Mouse (Mus musculus) monocyte, adult 2 months (primary cell): ENCODE data around the gene Ahdc1.

ENCODE experiments used
- DNase-seq, 2 experiments: peaks; one replicate each; pipeline ENCODE4 v3.0.0; 2022; ENCODE audit warnings: low spot score in 2 of 2, low read depth in 1 of 2

The Ahdc1 gene

GRCm38 (mm10) chr4:133119579-133119978 is 108.5 kb downstream of the Ahdc1 start:
- DNase-seq: no peak

DNA sequence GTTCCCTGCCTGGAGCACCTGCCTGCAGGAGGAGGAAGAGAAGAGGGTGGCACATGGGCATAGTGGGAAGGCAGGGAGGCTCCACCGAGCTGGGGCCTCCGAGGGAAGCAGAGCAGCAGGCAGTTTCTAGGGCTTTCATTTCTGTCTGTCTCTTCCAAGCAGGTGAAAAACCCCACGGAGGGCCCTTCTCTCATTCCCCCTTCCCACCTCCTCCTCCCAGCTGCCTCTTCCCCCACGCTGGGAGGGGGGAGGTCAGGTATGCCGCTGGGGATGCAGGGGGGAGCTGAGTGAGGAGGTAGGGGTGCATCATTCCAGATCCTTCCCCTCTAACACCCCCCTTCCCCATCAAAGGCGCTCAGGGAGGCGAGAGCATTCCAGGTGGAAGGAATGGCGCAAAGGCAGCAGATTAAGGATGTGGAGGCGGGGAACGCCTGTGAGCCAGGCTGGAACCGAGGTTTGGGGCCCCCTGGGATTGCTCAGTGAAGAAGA is 109.8 kb downstream of the Ahdc1 start:
- DNase-seq: no peak

DNA sequence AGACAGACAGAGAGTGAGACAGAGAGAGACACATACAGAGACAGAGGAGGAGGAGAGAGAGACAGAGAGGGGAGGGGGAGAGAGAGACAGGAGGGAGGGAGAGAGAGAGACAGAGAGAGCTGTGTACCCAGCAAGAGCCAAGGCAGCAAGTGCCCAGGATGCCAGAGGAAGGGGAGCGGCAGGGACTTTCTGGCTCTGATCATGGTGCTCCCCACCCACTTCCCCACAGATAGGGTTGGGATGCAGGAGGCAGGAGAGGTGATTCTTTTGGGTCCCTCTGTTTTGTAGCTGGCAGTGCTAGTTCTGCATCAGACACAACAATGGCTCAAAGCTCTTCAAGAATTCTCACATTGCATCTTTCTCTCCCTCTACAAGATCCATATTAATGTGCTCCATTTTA is 110.4 kb downstream of the Ahdc1 start:
- no peak for DNase-seq

- no peak for DNase-seq
These were observed 111.0 kb downstream of the Ahdc1 start for GRCm38 (mm10) chr4:133121974-133122637.

DNA sequence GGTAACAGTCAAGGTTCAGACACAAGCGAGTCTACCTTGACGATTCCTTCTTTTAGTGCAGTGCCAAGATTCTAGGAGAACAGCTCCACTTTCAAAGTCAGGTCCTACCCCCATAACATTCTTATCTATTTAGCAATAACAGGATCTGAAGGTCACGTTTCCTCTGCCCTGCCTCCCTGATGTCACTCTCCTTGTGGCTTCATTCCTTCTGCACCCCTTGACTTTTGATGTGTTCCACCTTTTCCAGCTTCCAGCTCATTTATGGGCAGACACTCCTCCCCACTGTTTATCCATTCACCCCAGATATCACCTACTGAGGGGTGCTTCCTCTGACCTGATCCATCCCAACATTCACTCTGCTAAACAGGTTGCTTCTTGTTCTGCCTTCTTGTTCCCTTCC is 116.0 kb downstream of the Ahdc1 start:
- no peak for DNase-seq
